Mouse (Mus musculus) bone marrow, adult 2 months (tissue): ENCODE measurements around the gene Gpbar1.

Source experiments
- CTCF ChIP-seq: fragments of 200-500 bp; IDR thresholded peaks from 2 replicates; pipeline ENCODE4 v1.5.1; 2011; ENCODE audit warnings: low read length, control low read depth; ENCODE audit not compliant: control insufficient read depth, insufficient read depth
- POLR2A ChIP-seq: fragments of 200-500 bp; IDR thresholded peaks from 2 replicates; pipeline ENCODE4 v1.6.1; 2011; ENCODE audit warnings: low read depth, mild to moderate bottlenecking, control low read depth, low read length, borderline replicate concordance; ENCODE audit not compliant: control insufficient read depth

DNA sequence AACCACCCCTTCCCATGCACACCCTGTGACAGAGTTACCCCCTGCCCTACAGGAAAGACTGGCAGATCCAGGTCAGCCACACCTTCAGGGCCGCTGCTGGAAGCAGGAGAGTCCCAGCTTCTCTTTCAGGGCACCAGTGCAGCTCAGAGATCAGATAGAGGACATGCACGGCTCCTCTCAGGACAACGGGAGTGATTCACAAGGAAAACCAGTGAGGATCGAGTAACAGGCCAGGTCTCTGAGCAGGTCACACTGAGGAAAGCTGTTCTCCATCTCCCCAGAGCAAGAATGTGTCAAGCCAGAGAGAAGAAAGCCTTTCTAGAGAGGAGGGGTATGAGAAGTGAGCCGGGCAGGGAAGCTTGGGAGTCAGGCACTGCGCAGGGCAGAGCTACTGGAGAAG, 18.1 kb downstream of the Gpbar1 start:
- TF ChIP-seq POLR2A (no peak), CTCF (no peak)
